ENCODE assay signal across 17 mouse cellular contexts in the genomic region with DNA sequence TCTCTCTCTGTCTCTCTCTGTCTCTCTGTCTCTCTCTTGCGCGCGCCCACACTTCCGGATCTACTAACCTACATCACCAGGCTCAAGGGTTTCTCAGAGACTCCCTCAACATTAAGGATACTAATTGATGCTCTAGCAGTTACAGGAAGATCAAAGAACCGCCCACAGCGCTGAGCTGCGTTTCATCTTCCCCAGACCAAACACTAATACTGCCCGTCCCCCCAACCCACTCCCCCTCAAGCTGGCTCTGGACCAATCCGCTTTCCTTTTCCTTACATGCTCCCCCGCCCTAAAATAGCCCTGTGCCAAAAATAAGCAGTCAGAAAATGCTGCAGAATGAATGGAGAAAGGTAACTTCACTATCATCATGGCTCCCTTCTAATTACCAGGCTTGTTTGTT.
DNase-seq lines count a peak whose midpoint lies in the region; ATAC-seq lines count a peak whose summit lies in the region.
"Had no signal": no experiment of that assay in that cellular context is flagged by ENCODE, and none has a peak within 500 bp of the region (broad histone marks: within the 10 kb centered on the region; RNA-seq: fewer than 3 reads in every experiment).

No protein-coding gene starts in this region.

- no peak for DNase-seq in forebrain, embryonic 11.5 days (ENCODE audit: low spot score)
- DNase-seq in left cerebral cortex, postnatal 14 days (ENCODE audit: low spot score in 2 of 2): peak; percentile 21 to 43
- DNase-seq in left cerebral cortex, adult 11 months (ENCODE audit: low spot score): no peak
- peak; percentile 42 for DNase-seq in CD4-positive, CD25-positive, alpha-beta regulatory T cell, adult 2 months (ENCODE audit: low read depth, low spot score)
- peak; percentile 28 for DNase-seq in limb, embryonic 10.5 days (ENCODE audit: low spot score)
- DNase-seq in urinary bladder, postnatal 4 days (ENCODE audit: low spot score in 2 of 2): no peak
- no peak for DNase-seq in liver
- DNase-seq: cerebellum, adult 18-20 months; embryo, embryonic 11 days; gastrocnemius, postnatal 10 days; kidney, adult 2 months had no signal

- H3K9ac ChIP-seq in forebrain, embryonic 12.5 days: no peak overlapping the region
- no peak overlapping the region for H3K9ac ChIP-seq in forebrain, embryonic 11.5 days (ENCODE audit: low read length)
- H3K9ac ChIP-seq: heart, embryonic 13.5 days; hindbrain, embryonic 12.5 days had no signal

- no peaks in the 10 kb centered on the region for H3K27me3 ChIP-seq in forebrain, embryonic 12.5 days
- no peaks in the 10 kb centered on the region for H3K27me3 ChIP-seq in forebrain, embryonic 11.5 days (ENCODE audit: control insufficient read depth, insufficient read depth, low read length)
- no peaks in the 10 kb centered on the region for H3K27me3 ChIP-seq in limb, embryonic 10.5 days (ENCODE audit: low read depth, poor library complexity, severe bottlenecking)
- H3K27me3 ChIP-seq: heart, embryonic 13.5 days; hindbrain, embryonic 12.5 days had no signal

- H3K4me3 ChIP-seq in forebrain, embryonic 12.5 days (replicated peaks): no peak overlapping the region
- no peak overlapping the region for H3K4me3 ChIP-seq in forebrain, embryonic 11.5 days (ENCODE audit: low read depth, low read length)
- no peak overlapping the region for H3K4me3 ChIP-seq in limb, embryonic 10.5 days
- H3K4me3 ChIP-seq: heart, embryonic 13.5 days; hindbrain, embryonic 12.5 days; myocyte had no signal

- intact Hi-C loops in left cerebral cortex, postnatal 14 days (cut with DNase I): no loop called here

- peaks cover 6% of the 10 kb centered on the region; the same call in 1 of the 2 replicates for H3K4me1 ChIP-seq in forebrain, embryonic 12.5 days
- H3K4me1 ChIP-seq in forebrain, embryonic 11.5 days (replicated peaks; ENCODE audit: control insufficient read depth, insufficient read depth, low read length): no peaks in the 10 kb centered on the region
- H3K4me1 ChIP-seq in limb, embryonic 10.5 days: peaks cover 14% of the 10 kb centered on the region
- H3K4me1 ChIP-seq: hindbrain, embryonic 12.5 days had no signal

- no peak overlapping the region for H3K4me2 ChIP-seq in forebrain, embryonic 12.5 days
- H3K4me2 ChIP-seq in forebrain, embryonic 11.5 days (ENCODE audit: low read depth, low read length, severe bottlenecking): no peak overlapping the region
- H3K4me2 ChIP-seq: heart, embryonic 13.5 days; hindbrain, embryonic 12.5 days; liver, embryonic 11.5 days had no signal

- H3K9me3 ChIP-seq in forebrain, embryonic 12.5 days: no peaks in the 10 kb centered on the region
- H3K9me3 ChIP-seq in forebrain, embryonic 11.5 days (ENCODE audit: control insufficient read depth, low read length): no peaks in the 10 kb centered on the region; the same call in 1 of the 2 replicates
- no peaks in the 10 kb centered on the region for H3K9me3 ChIP-seq in limb, embryonic 10.5 days (replicated peaks)
- H3K9me3 ChIP-seq: G1E; heart, embryonic 13.5 days; hindbrain, embryonic 12.5 days had no signal

- H3K36me3 ChIP-seq in forebrain, embryonic 12.5 days (replicated peaks): no peaks in the 10 kb centered on the region
- no peaks in the 10 kb centered on the region for H3K36me3 ChIP-seq in forebrain, embryonic 11.5 days (ENCODE audit: control insufficient read depth, insufficient read depth, low read length)
- H3K36me3 ChIP-seq in limb, embryonic 10.5 days: no peaks in the 10 kb centered on the region
- H3K36me3 ChIP-seq: G1E; heart, embryonic 13.5 days; hindbrain, embryonic 12.5 days had no signal

- 67% methylated on average over 10 of the region's 10 CpGs for WGBS in forebrain, embryonic 12.5 days
- WGBS in forebrain, embryonic 11.5 days: 78% methylated on average over 10 of the region's 10 CpGs
- WGBS in limb, embryonic 10.5 days: 54% methylated on average over 10 of the region's 10 CpGs

- peak; percentile 30; the same call in 1 of the 2 replicates for ATAC-seq in forebrain, embryonic 12.5 days (ENCODE audit: low FRiP score)
- ATAC-seq in forebrain, embryonic 11.5 days (replicated peaks; ENCODE audit: low FRiP score): no peak

- H3K27ac ChIP-seq in forebrain, embryonic 12.5 days: no peak overlapping the region
- no peak overlapping the region for H3K27ac ChIP-seq in forebrain, embryonic 11.5 days (ENCODE audit: low read depth, low read length)
- no peak overlapping the region for H3K27ac ChIP-seq in limb, embryonic 10.5 days
- H3K27ac ChIP-seq: heart, embryonic 13.5 days; hindbrain, embryonic 12.5 days had no signal

Comparison
In these comparisons a context has a peak if more than half of its experiments do, and no peak if none do; other contexts are left out.
1. DNase-seq: peak in left cerebral cortex, postnatal 14 days (2 of 2), CD4-positive, CD25-positive, alpha-beta regulatory T cell, adult 2 months (single experiment) and limb, embryonic 10.5 days (single experiment); none in forebrain, embryonic 11.5 days (single experiment), left cerebral cortex, adult 11 months (single experiment), urinary bladder, postnatal 4 days (0 of 2) and liver (single experiment).